Mouse (Mus musculus): ENCODE results near the gene Cnr2. TPM values are rescaled to one million over a fixed set of nuclear protein-coding genes. Genes with fewer than 3 reads are reported as not detected.
A peak's percentile ranks its signal among the peaks of the same experiment; 100 is the strongest.

Cnr2 gene
- polyA plus RNA-seq, 1 experiment from 2014 or later, result 0.05 TPM

GRCm38 (mm10) chr4:135946659-135947301 is 51.6 kb downstream of the Cnr2 start:
- peaks cover 10% of the 10 kb centered on the region for H3K36me3 ChIP-seq
- H3K4me3 ChIP-seq, result peak overlapping the region; percentile 88
- ATAC-seq (ENCODE audit: low FRiP score, low read depth), result no peak
- no peaks in the 10 kb centered on the region for H3K27me3 ChIP-seq
- peaks cover 24% of the 10 kb centered on the region for H3K4me1 ChIP-seq (replicated peaks)
- H3K27ac ChIP-seq (replicated peaks), result peak overlapping the region; percentile 81
- no peaks in the 10 kb centered on the region for H3K9me3 ChIP-seq
- peak overlapping the region; percentile 84 for H3K4me2 ChIP-seq
- peak overlapping the region; percentile 87 for H3K9ac ChIP-seq
- WGBS, result under 1% methylated on average over 28 of the region's 28 CpGs

- Histone ChIP-seq H3K36me3 (peaks cover 16% of the 10 kb centered on the region), H3K9ac (no peak overlapping the region), H3K4me3 (no peak overlapping the region), H3K4me2 (0 out of 2 replicates have a peak overlapping the region, but pooled peaks have one; percentile 84), H3K27ac (replicated peaks) (no peak overlapping the region), H3K4me1 (replicated peaks) (peaks cover 24% of the 10 kb centered on the region), H3K9me3 (no peaks in the 10 kb centered on the region), H3K27me3 (no peaks in the 10 kb centered on the region)
- no peak for ATAC-seq (ENCODE audit: low FRiP score, low read depth)
- WGBS, result 95% methylated on average over 8 of the region's 8 CpGs
Observed at GRCm38 (mm10) chr4:135948142-135948541, 52.9 kb downstream of the Cnr2 start.

- no peak for ATAC-seq (ENCODE audit: low FRiP score, low read depth)
- H3K27ac ChIP-seq (replicated peaks), result no peak overlapping the region
- WGBS, result 84% methylated on average over 10 of the region's 10 CpGs
- no peak overlapping the region for H3K9ac ChIP-seq
- no peak overlapping the region for H3K4me3 ChIP-seq
- no peaks in the 10 kb centered on the region for H3K9me3 ChIP-seq
- peaks cover 24% of the 10 kb centered on the region for H3K4me1 ChIP-seq (replicated peaks)
- H3K36me3 ChIP-seq, result peaks cover 16% of the 10 kb centered on the region
- no peaks in the 10 kb centered on the region for H3K27me3 ChIP-seq
- H3K4me2 ChIP-seq, result no peak overlapping the region
Observed at GRCm38 (mm10) chr4:135949475-135949874, 54.3 kb downstream of the Cnr2 start.

GRCm38 (mm10) chr4:135949911-135950310 is 54.7 kb downstream of the Cnr2 start:
- ATAC-seq (ENCODE audit: low FRiP score, low read depth), result no peak
- H3K4me2 ChIP-seq, result no peak overlapping the region
- no peaks in the 10 kb centered on the region for H3K27me3 ChIP-seq
- H3K9me3 ChIP-seq, result no peaks in the 10 kb centered on the region
- H3K36me3 ChIP-seq, result peaks cover 18% of the 10 kb centered on the region
- H3K27ac ChIP-seq (replicated peaks), result no peak overlapping the region
- no peak overlapping the region for H3K4me3 ChIP-seq
- H3K4me1 ChIP-seq (replicated peaks), result peaks cover 24% of the 10 kb centered on the region
- H3K9ac ChIP-seq, result no peak overlapping the region
- 58% methylated on average over 6 of the region's 6 CpGs for WGBS

GRCm38 (mm10) chr4:135950365-135950764 is 55.2 kb downstream of the Cnr2 start:
- Histone ChIP-seq H3K4me2 (no peak overlapping the region), H3K9ac (no peak overlapping the region), H3K36me3 (peaks cover 21% of the 10 kb centered on the region), H3K4me3 (no peak overlapping the region), H3K4me1 (replicated peaks) (peaks cover 24% of the 10 kb centered on the region), H3K9me3 (no peaks in the 10 kb centered on the region), H3K27me3 (no peaks in the 10 kb centered on the region), H3K27ac (replicated peaks) (no peak overlapping the region)
- ATAC-seq (ENCODE audit: low FRiP score, low read depth), result no peak
- WGBS, result 91% methylated on average over 6 of the region's 6 CpGs

GRCm38 (mm10) chr4:135951505-135951904 is 56.3 kb downstream of the Cnr2 start:
- H3K4me2 ChIP-seq, result no peak overlapping the region
- WGBS, result 91% methylated on average over 3 of the region's 3 CpGs
- H3K4me3 ChIP-seq, result no peak overlapping the region
- ATAC-seq (ENCODE audit: low FRiP score, low read depth), result no peak
- H3K4me1 ChIP-seq (replicated peaks), result peaks cover 20% of the 10 kb centered on the region
- no peaks in the 10 kb centered on the region for H3K27me3 ChIP-seq
- no peak overlapping the region for H3K27ac ChIP-seq (replicated peaks)
- no peak overlapping the region for H3K9ac ChIP-seq
- H3K9me3 ChIP-seq, result no peaks in the 10 kb centered on the region
- H3K36me3 ChIP-seq, result peaks cover 27% of the 10 kb centered on the region

- peaks cover 31% of the 10 kb centered on the region for H3K36me3 ChIP-seq
Observed at GRCm38 (mm10) chr4:135953179-135953578, 58.0 kb downstream of the Cnr2 start.

GRCm38 (mm10) chr4:135954241-135954640 is 59.0 kb downstream of the Cnr2 start:
- H3K9me3 ChIP-seq, result no peaks in the 10 kb centered on the region
- peaks cover 37% of the 10 kb centered on the region for H3K36me3 ChIP-seq
- H3K27me3 ChIP-seq, result no peaks in the 10 kb centered on the region
- no peaks in the 10 kb centered on the region; the same call in 1 of the 2 replicates for H3K4me1 ChIP-seq (replicated peaks)
- H3K9ac ChIP-seq, result no peak overlapping the region
- ATAC-seq (ENCODE audit: low FRiP score, low read depth), result no peak
- 13% methylated on average over 2 of the region's 2 CpGs for WGBS
- H3K4me2 ChIP-seq, result no peak overlapping the region
- H3K4me3 ChIP-seq, result no peak overlapping the region
- no peak overlapping the region for H3K27ac ChIP-seq (replicated peaks)

More at GRCm38 (mm10) chr4:135953179-135953578, 58.0 kb downstream of the Cnr2 start:
- Histone ChIP-seq H3K27me3 (no peaks in the 10 kb centered on the region), H3K9ac (no peak overlapping the region), H3K27ac (replicated peaks) (no peak overlapping the region), H3K9me3 (no peaks in the 10 kb centered on the region), H3K4me3 (no peak overlapping the region), H3K4me2 (no peak overlapping the region), H3K4me1 (replicated peaks) (peaks cover 6% of the 10 kb centered on the region)
- no peak for ATAC-seq (ENCODE audit: low FRiP score, low read depth)
- WGBS, result 95% methylated on average over 3 of the region's 3 CpGs

- no peak for ATAC-seq (ENCODE audit: low FRiP score, low read depth)
- H3K36me3 ChIP-seq, result peaks cover 49% of the 10 kb centered on the region
- WGBS, result 79% methylated on average over 7 of the region's 9 CpGs
Observed at GRCm38 (mm10) chr4:135955886-135956285, 60.7 kb downstream of the Cnr2 start.

GRCm38 (mm10) chr4:135958354-135958753 is 63.2 kb downstream of the Cnr2 start:
- Histone ChIP-seq H3K9ac (no peak overlapping the region), H3K36me3 (peaks cover 44% of the 10 kb centered on the region), H3K4me3 (no peak overlapping the region), H3K27ac (replicated peaks) (no peak overlapping the region), H3K4me1 (replicated peaks) (peaks cover 7% of the 10 kb centered on the region), H3K4me2 (no peak overlapping the region), H3K9me3 (no peaks in the 10 kb centered on the region), H3K27me3 (no peaks in the 10 kb centered on the region)
- 68% methylated on average over 8 of the region's 8 CpGs for WGBS
- no peak for ATAC-seq (ENCODE audit: low FRiP score, low read depth)

More at GRCm38 (mm10) chr4:135955886-135956285, 60.7 kb downstream of the Cnr2 start:
- Histone ChIP-seq H3K9ac (no peak overlapping the region), H3K4me1 (replicated peaks) (no peaks in the 10 kb centered on the region), H3K9me3 (no peaks in the 10 kb centered on the region), H3K27me3 (no peaks in the 10 kb centered on the region), H3K4me3 (no peak overlapping the region), H3K27ac (replicated peaks) (no peak overlapping the region), H3K4me2 (no peak overlapping the region)

GRCm38 (mm10) chr4:135960717-135961116 is 65.5 kb downstream of the Cnr2 start:
- no peak overlapping the region for H3K4me2 ChIP-seq
- no peaks in the 10 kb centered on the region for H3K9me3 ChIP-seq
- peaks cover 36% of the 10 kb centered on the region for H3K36me3 ChIP-seq
- no peak overlapping the region for H3K9ac ChIP-seq
- H3K27ac ChIP-seq (replicated peaks), result no peak overlapping the region
- 20% methylated on average over 5 of the region's 5 CpGs for WGBS
- no peaks in the 10 kb centered on the region for H3K27me3 ChIP-seq
- no peak overlapping the region for H3K4me3 ChIP-seq
- no peak for ATAC-seq (ENCODE audit: low FRiP score, low read depth)
- peaks cover 21% of the 10 kb centered on the region for H3K4me1 ChIP-seq (replicated peaks)

- no peak for ATAC-seq (ENCODE audit: low FRiP score, low read depth)
- no peak overlapping the region for H3K27ac ChIP-seq (replicated peaks)
- peaks cover 39% of the 10 kb centered on the region for H3K36me3 ChIP-seq
- H3K4me1 ChIP-seq (replicated peaks), result peaks cover 21% of the 10 kb centered on the region
- no peaks in the 10 kb centered on the region for H3K27me3 ChIP-seq
- 91% methylated on average over 5 of the region's 5 CpGs for WGBS
- no peak overlapping the region for H3K4me2 ChIP-seq
- no peak overlapping the region for H3K4me3 ChIP-seq
- no peaks in the 10 kb centered on the region for H3K9me3 ChIP-seq
- no peak overlapping the region for H3K9ac ChIP-seq
Observed at GRCm38 (mm10) chr4:135961709-135962108, 66.5 kb downstream of the Cnr2 start.

- no peak overlapping the region for H3K27ac ChIP-seq (replicated peaks)
- no peaks in the 10 kb centered on the region for H3K27me3 ChIP-seq
- no peak overlapping the region for H3K9ac ChIP-seq
- no peaks in the 10 kb centered on the region for H3K9me3 ChIP-seq
- no peak overlapping the region for H3K4me3 ChIP-seq
- 89% methylated on average over 7 of the region's 7 CpGs for WGBS
- peaks cover 21% of the 10 kb centered on the region for H3K4me1 ChIP-seq (replicated peaks)
- H3K4me2 ChIP-seq, result peak overlapping the region; percentile 89; the same call in 1 of the 2 replicates
- ATAC-seq (ENCODE audit: low FRiP score, low read depth), result no peak
- H3K36me3 ChIP-seq, result peaks cover 43% of the 10 kb centered on the region
Observed at GRCm38 (mm10) chr4:135962198-135962597, 67.0 kb downstream of the Cnr2 start.
